Mouse (Mus musculus) cortical plate, adult 2 months (tissue): Measurements from ENCODE around the gene Ptprg. TPM values are rescaled to one million over a fixed set of nuclear protein-coding genes. Genes with fewer than 3 reads are reported as not detected.

ENCODE experiments used
- H3K27ac ChIP-seq: fragments of 200-500 bp; 2 replicates; pipeline ENCODE4 v1.5.1; 2012; ENCODE audit warnings: low read length, control low read depth, inconsistent platforms; ENCODE audit not compliant: insufficient read depth
- H3K4me1 ChIP-seq: fragments of 200-500 bp; 2 replicates; pipeline ENCODE4 v1.6.1; 2011; ENCODE audit warnings: low read length; ENCODE audit not compliant: control insufficient read depth, insufficient read depth
- H3K4me3 ChIP-seq: fragments of 200-500 bp; 2 replicates; pipeline ENCODE4 v1.5.1; 2011; ENCODE audit warnings: mild to moderate bottlenecking, low read length, control low read depth; ENCODE audit not compliant: insufficient read depth
- CTCF ChIP-seq: fragments of 200-500 bp; IDR thresholded peaks from 2 replicates; pipeline ENCODE4 v1.5.1; 2011; ENCODE audit warnings: mild to moderate bottlenecking, control low read depth, low read length; ENCODE audit not compliant: insufficient read depth; ENCODE audit errors: extremely low read depth
- POLR2A ChIP-seq: fragments of 200-500 bp; IDR thresholded peaks from 2 replicates; pipeline ENCODE4 v1.6.1; 2011; ENCODE audit warnings: mild to moderate bottlenecking, low read length, control low read depth; ENCODE audit not compliant: insufficient read depth; ENCODE audit errors: extremely low read depth
- polyA plus RNA-seq: library from polyadenylated mRNA; depleted of rRNA; stranded (reverse); fragments of >200 nt; gene quantifications from 2 replicates; pipeline ENCODE4 v1.2.3, GENCODE M21; 2012

Gene Ptprg
- polyA plus RNA-seq, 1 experiment = 27.9 TPM

DNA sequence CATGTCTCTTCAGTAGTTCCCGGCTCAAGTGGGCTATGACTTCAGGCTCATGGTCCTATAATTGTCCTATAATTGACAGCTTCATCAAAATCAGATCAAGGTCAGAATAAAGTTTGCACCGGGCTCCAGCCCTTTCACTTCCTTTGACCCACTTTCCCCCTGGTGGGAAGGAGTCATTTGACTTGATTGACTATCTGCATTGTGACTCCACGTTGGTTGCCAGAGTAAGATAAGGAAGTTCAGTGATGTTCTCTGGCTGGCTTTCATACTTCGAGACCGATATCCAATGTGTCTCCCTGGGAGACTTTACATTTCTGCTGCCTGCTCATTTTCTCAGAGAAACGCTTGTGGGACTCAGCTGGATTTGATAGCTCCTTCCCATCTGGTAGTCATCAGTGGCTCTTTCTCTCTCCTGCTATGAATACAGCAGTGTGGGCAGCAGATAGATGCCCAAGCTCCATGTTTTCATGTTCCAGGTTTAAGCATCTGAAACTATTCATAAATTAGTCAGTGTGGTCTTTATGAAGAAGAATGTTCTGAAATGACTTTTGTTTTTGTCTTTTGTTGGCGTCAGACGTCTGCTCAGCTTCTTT is 318.5 kb downstream of the Ptprg start:
- H3K27ac ChIP-seq = 0 out of 2 replicates have a peak overlapping the region, but pooled peaks have one; percentile 53
- H3K4me1 ChIP-seq = peaks cover 12% of the 10 kb centered on the region
- H3K4me3 ChIP-seq = no peak overlapping the region
- TF ChIP-seq POLR2A (no peak), CTCF (no peak)

DNA sequence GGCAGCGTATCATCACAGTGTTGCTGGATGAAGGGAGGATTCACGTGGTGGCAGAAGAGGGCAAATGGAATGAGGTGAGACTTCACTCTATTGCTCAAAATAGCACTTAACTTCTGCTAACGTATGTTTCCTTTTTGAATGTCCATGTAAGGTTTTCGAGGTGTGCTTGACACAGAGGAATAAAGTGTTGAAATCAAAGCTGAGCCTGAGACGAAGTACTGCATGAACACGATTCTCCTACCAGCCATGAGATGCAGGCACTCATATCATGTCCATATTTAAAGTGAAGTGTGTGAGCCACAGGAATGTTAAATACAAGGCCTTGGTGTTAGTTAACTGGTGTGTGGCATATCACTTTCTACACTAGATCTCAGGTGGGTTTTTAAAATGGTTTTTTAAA is 320.9 kb downstream of the Ptprg start:
- TF ChIP-seq CTCF (no peak), POLR2A (no peak)
- Histone ChIP-seq H3K4me1 (peaks cover 12% of the 10 kb centered on the region), H3K27ac (no peak overlapping the region), H3K4me3 (no peak overlapping the region)

DNA sequence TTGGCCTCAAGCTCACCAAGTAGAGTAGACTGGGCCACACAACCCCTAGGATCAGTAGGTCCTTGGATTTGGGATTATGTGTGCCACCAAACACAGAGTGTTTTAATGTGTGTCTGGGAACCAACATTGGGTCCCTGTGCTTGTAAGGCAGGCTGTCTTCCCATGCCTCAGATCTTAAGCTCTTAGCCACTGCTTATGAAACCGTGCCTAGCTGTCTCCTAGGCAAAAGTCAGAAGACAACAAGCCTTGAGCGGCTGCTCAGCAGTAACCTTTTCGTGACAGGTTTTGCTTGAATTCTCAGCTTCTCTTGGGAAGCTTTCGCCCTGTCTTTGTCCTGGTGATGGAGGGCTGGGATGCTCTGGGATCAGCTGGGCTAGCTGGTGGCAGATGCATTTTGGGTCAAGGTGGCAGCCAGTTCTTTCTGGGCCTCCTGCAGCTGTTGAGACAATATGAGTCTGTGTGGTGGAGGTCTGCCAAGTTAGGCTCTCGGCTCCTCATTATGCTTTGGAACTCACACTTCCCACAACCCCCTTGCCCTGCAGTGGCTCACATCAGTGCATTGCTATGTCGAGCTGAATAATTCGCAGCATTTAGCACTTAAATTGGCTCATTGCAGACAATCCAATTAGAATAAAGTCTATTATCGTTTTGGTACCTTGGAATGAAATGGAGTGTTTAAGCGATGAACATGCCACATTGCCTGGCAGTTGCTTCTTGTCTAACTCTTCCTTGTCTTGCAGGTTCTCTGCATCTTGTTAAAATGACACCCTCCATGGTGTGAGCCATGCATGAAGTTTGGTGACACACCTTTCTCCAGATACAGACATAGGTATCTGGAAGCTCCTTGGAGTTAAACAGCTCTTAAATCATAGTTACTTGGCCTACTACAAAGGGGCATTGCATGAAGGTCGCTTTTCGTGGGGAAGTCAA is 321.9 kb downstream of the Ptprg start:
- H3K4me1 ChIP-seq = peaks cover 12% of the 10 kb centered on the region
- TF ChIP-seq CTCF (no peak), POLR2A (no peak)
- H3K27ac ChIP-seq = no peak overlapping the region
- H3K4me3 ChIP-seq = no peak overlapping the region

DNA sequence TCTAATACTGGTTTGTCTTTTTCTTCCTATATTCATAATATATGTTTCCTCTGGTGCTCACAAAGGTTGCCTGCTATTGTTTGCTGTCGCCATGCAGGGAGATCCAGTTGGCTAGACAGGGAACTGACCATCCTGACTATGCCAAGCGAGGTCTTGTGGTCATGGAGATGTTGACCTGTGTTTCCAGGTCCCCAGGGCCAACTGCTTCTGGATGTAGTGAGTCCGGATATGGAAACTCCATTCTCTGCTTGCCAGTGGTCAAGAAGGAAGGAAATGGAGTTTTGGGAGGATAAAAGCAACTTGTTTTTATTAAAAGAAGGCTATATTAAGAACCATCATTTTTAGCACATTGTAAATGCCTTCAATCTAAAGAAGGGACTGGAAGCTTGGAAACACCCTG is 327.8 kb downstream of the Ptprg start:
- TF ChIP-seq POLR2A (no peak), CTCF (no peak)

GRCm38 (mm10) chr14:11883142-11883921 is 330.0 kb downstream of the Ptprg start:
- H3K27ac ChIP-seq = no peak overlapping the region

More for the DNA sequence above, 327.8 kb downstream of the Ptprg start:
- Histone ChIP-seq H3K27ac (no peak overlapping the region), H3K4me3 (no peak overlapping the region), H3K4me1 (peaks cover 8% of the 10 kb centered on the region)

DNA sequence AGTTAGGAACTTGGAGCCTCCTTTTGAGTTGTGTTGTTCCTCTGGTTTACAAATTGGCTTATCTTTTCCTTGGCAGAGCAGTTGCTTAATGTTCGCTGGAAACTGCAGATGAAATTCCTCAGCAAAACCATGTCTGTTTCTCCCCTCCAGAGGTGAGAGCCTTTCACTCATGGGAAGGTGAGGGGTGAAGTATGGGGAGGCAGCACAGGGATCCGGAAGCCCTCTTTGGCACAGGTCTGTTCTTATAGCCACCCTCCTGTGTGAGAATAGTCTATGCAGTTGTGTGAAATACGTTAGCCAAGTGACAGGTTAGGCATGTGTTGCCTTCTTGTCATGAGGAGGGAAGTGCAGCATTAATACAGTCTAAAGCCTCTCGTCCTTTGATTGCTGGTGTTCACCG is 330.7 kb downstream of the Ptprg start:
- TF ChIP-seq POLR2A = no peak
- TF ChIP-seq CTCF = no peak
- no peak overlapping the region for H3K27ac ChIP-seq
- H3K4me1 ChIP-seq = peaks cover 12% of the 10 kb centered on the region
- no peak overlapping the region for H3K4me3 ChIP-seq

More at GRCm38 (mm10) chr14:11883142-11883921, 330.0 kb downstream of the Ptprg start:
- TF ChIP-seq CTCF (no peak), POLR2A (no peak)
- no peak overlapping the region for H3K4me3 ChIP-seq
- H3K4me1 ChIP-seq = peaks cover 12% of the 10 kb centered on the region

- H3K4me1 ChIP-seq = peaks cover 11% of the 10 kb centered on the region
- H3K4me3 ChIP-seq = no peak overlapping the region
- TF ChIP-seq CTCF = no peak
- TF ChIP-seq POLR2A = no peak
- no peak overlapping the region for H3K27ac ChIP-seq
These were observed 333.1 kb downstream of the Ptprg start for GRCm38 (mm10) chr14:11886417-11886816.

DNA sequence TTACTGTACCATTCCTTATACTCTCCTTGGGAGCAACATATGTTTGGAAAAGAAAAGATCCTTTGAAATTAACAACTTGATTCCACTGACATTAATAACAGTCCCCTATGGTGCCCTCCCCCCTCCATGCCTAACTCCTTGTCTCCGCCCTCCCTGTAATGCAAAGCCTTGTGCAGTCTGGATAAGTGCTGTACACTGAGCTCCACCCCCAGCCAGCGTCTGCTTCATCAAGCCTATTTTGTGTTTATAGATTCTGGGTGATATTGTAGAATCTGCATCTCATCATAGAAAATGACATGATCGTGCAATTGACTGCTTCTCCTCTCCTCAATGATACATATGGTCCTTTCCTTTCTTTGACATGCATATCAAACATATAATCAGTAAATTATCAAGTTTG is 337.6 kb downstream of the Ptprg start:
- Histone ChIP-seq H3K27ac (no peak overlapping the region), H3K4me1 (peaks cover 6% of the 10 kb centered on the region), H3K4me3 (no peak overlapping the region)
- no peak for TF ChIP-seq POLR2A
- no peak for TF ChIP-seq CTCF

- no peak overlapping the region for H3K27ac ChIP-seq
- no peak overlapping the region for H3K4me3 ChIP-seq
- no peak for TF ChIP-seq CTCF
- TF ChIP-seq POLR2A = no peak
- 0 out of 2 replicates have a peak, but pooled peaks cover 2% of the 10 kb centered on the region for H3K4me1 ChIP-seq
These were observed 339.3 kb downstream of the Ptprg start for GRCm38 (mm10) chr14:11892621-11893020.

GRCm38 (mm10) chr14:11895486-11895885 is 342.2 kb downstream of the Ptprg start:
- no peak overlapping the region for H3K4me3 ChIP-seq
- no peak for TF ChIP-seq POLR2A
- TF ChIP-seq CTCF = no peak
- H3K4me1 ChIP-seq = 0 out of 2 replicates have a peak, but pooled peaks cover 2% of the 10 kb centered on the region
- no peak overlapping the region for H3K27ac ChIP-seq
